Mouse (Mus musculus): ENCODE data around the gene Tacc2. TPM values are rescaled to one million over a fixed set of nuclear protein-coding genes. Genes with fewer than 3 reads are reported as not detected.
"Not testable (repeated sequence)": the region's sequence is repeated elsewhere in the genome, so short reads cannot be mapped to it uniquely, and the experiment has no call there.

Tacc2 gene
- polyA plus RNA-seq, 1 experiment from 2014 or later: 27.4 TPM

GRCm38 (mm10) chr7:130664629-130665028 lies 87.4 kb downstream of the Tacc2 start:
- WGBS: 88% methylated on average over 5 of the region's 5 CpGs
- no peak overlapping the region for H3K27ac ChIP-seq (ENCODE audit: low read length)

GRCm38 (mm10) chr7:130665358-130665757 lies 88.1 kb downstream of the Tacc2 start:
- Histone ChIP-seq H3K36me3 (ENCODE audit: control insufficient read depth, insufficient read depth, low read length) (peaks cover 27% of the 10 kb centered on the region), H3K27ac (ENCODE audit: low read length) (no peak overlapping the region), H3K9me3 (ENCODE audit: control insufficient read depth, low read length) (peaks cover 9% of the 10 kb centered on the region; the same call in 1 of the 2 replicates), H3K27me3 (replicated peaks; ENCODE audit: control insufficient read depth, insufficient read depth, low read length) (no peaks in the 10 kb centered on the region), H3K4me3 (ENCODE audit: low read length) (no peak overlapping the region), H3K9ac (ENCODE audit: low read depth, low read length) (no peak overlapping the region), H3K4me1 (ENCODE audit: control insufficient read depth, insufficient read depth, low read length) (peaks cover 17% of the 10 kb centered on the region), H3K4me2 (ENCODE audit: low read depth, low read length) (no peak overlapping the region)
- 90% methylated on average over 9 of the region's 9 CpGs for WGBS
- 0 out of 2 replicates have a peak, but pooled peaks have one; percentile 8 for ATAC-seq

More at GRCm38 (mm10) chr7:130664629-130665028, 87.4 kb downstream of the Tacc2 start:
- H3K27me3 ChIP-seq (replicated peaks; ENCODE audit: control insufficient read depth, insufficient read depth, low read length): no peaks in the 10 kb centered on the region
- H3K9me3 ChIP-seq (ENCODE audit: control insufficient read depth, low read length): peaks cover 9% of the 10 kb centered on the region; the same call in 1 of the 2 replicates
- ATAC-seq: no peak
- no peak overlapping the region for H3K4me3 ChIP-seq (ENCODE audit: low read length)
- H3K4me2 ChIP-seq (ENCODE audit: low read depth, low read length): no peak overlapping the region
- peaks cover 11% of the 10 kb centered on the region for H3K4me1 ChIP-seq (ENCODE audit: control insufficient read depth, insufficient read depth, low read length)
- H3K9ac ChIP-seq (ENCODE audit: low read depth, low read length): no peak overlapping the region
- H3K36me3 ChIP-seq (ENCODE audit: control insufficient read depth, insufficient read depth, low read length): peaks cover 27% of the 10 kb centered on the region

DNA sequence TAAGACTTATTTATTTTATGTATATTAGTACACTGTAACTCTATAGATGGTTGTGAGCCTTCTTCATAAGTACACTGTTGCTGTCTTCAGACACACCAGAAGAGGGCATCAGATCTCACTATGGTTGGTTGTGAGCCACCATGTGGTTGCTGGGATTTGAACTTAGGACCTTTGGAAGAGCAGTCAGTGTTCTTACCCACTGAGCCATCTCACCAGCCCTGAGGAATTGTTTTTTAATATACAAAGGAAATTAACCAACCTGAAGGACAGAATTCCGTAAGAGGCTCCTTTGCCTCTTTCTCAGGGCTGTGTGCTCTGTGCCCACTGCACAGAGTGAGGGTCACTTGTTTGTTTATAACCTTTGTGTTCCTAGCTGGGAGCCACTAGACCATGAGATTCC lies 90.8 kb downstream of the Tacc2 start:
- H3K9ac ChIP-seq (ENCODE audit: low read depth, low read length); H3K9me3 ChIP-seq (ENCODE audit: control insufficient read depth, low read length); ATAC-seq; H3K27ac ChIP-seq (ENCODE audit: low read length); H3K4me3 ChIP-seq (ENCODE audit: low read length); H3K27me3 ChIP-seq (replicated peaks; ENCODE audit: control insufficient read depth, insufficient read depth, low read length); H3K4me2 ChIP-seq (ENCODE audit: low read depth, low read length): not testable (repeated sequence)
- H3K4me1 ChIP-seq (ENCODE audit: control insufficient read depth, insufficient read depth, low read length): peaks cover 26% of the 10 kb centered on the region
- H3K36me3 ChIP-seq (ENCODE audit: control insufficient read depth, insufficient read depth, low read length): peaks cover 26% of the 10 kb centered on the region
- 89% methylated on average over 1 of the region's 1 CpGs for WGBS

GRCm38 (mm10) chr7:130668729-130669281 lies 91.6 kb downstream of the Tacc2 start:
- no peaks in the 10 kb centered on the region for H3K27me3 ChIP-seq (replicated peaks; ENCODE audit: control insufficient read depth, insufficient read depth, low read length)
- WGBS: 41% methylated on average over 7 of the region's 7 CpGs
- H3K4me2 ChIP-seq (ENCODE audit: low read depth, low read length): no peak overlapping the region
- peaks cover 18% of the 10 kb centered on the region for H3K36me3 ChIP-seq (ENCODE audit: control insufficient read depth, insufficient read depth, low read length)
- peaks cover 4% of the 10 kb centered on the region; the same call in 1 of the 2 replicates for H3K9me3 ChIP-seq (ENCODE audit: control insufficient read depth, low read length)
- H3K4me1 ChIP-seq (ENCODE audit: control insufficient read depth, insufficient read depth, low read length): peaks cover 31% of the 10 kb centered on the region
- 0 out of 2 replicates have a peak, but pooled peaks have one; percentile 3 for ATAC-seq
- H3K9ac ChIP-seq (ENCODE audit: low read depth, low read length): no peak overlapping the region
- no peak overlapping the region for H3K4me3 ChIP-seq (ENCODE audit: low read length)
- H3K27ac ChIP-seq (ENCODE audit: low read length): peak overlapping the region; percentile 17

DNA sequence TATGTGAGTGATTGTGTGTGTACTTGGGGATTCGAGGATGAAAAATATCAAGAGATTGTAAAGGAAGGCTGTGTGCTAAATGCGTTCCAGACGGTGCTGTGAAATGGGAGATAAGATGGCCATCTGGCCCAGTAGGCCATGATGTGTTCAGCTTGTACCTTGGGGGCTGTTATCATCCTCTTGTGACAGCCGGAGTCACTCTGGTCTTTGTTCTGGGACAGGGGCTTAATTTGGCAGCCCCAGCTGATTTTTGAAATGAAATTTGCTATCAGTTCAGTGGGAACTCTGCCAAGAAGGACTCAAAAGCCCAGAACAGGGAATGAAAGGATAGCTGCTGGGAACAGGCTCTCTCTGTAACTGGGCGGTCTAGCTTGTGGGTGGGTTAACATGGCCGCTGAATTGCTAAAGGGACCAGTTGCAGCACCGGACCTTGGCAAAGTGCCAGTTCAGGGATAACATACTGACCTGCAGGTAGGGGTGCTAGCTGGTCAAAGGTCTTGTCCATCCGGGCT lies 92.2 kb downstream of the Tacc2 start:
- Histone ChIP-seq H3K9me3 (ENCODE audit: control insufficient read depth, low read length) (0 out of 2 replicates have a peak, but pooled peaks cover 3% of the 10 kb centered on the region), H3K4me2 (ENCODE audit: low read depth, low read length) (no peak overlapping the region), H3K4me1 (ENCODE audit: control insufficient read depth, insufficient read depth, low read length) (peaks cover 31% of the 10 kb centered on the region), H3K4me3 (ENCODE audit: low read length) (no peak overlapping the region), H3K27me3 (replicated peaks; ENCODE audit: control insufficient read depth, insufficient read depth, low read length) (no peaks in the 10 kb centered on the region), H3K9ac (ENCODE audit: low read depth, low read length) (no peak overlapping the region), H3K36me3 (ENCODE audit: control insufficient read depth, insufficient read depth, low read length) (peaks cover 13% of the 10 kb centered on the region; the same call in 1 of the 2 replicates), H3K27ac (ENCODE audit: low read length) (peak overlapping the region; percentile 17)
- WGBS: 38% methylated on average over 8 of the region's 8 CpGs
- 0 out of 2 replicates have a peak, but pooled peaks have one; percentile 5 for ATAC-seq

- Histone ChIP-seq H3K36me3 (ENCODE audit: control insufficient read depth, insufficient read depth, low read length) (peaks cover 5% of the 10 kb centered on the region; the same call in 1 of the 2 replicates), H3K4me1 (ENCODE audit: control insufficient read depth, insufficient read depth, low read length) (peaks cover 31% of the 10 kb centered on the region), H3K4me2 (ENCODE audit: low read depth, low read length) (no peak overlapping the region), H3K9me3 (ENCODE audit: control insufficient read depth, low read length) (0 out of 2 replicates have a peak, but pooled peaks cover 3% of the 10 kb centered on the region), H3K4me3 (ENCODE audit: low read length) (no peak overlapping the region), H3K27ac (ENCODE audit: low read length) (peak overlapping the region; percentile 29; the same call in 1 of the 2 replicates), H3K9ac (ENCODE audit: low read depth, low read length) (no peak overlapping the region), H3K27me3 (replicated peaks; ENCODE audit: control insufficient read depth, insufficient read depth, low read length) (no peaks in the 10 kb centered on the region)
- 70% methylated on average over 4 of the region's 4 CpGs for WGBS
- peak; percentile 12; the same call in 1 of the 2 replicates for ATAC-seq
Measured at GRCm38 (mm10) chr7:130670358-130670757, 93.1 kb downstream of the Tacc2 start.

DNA sequence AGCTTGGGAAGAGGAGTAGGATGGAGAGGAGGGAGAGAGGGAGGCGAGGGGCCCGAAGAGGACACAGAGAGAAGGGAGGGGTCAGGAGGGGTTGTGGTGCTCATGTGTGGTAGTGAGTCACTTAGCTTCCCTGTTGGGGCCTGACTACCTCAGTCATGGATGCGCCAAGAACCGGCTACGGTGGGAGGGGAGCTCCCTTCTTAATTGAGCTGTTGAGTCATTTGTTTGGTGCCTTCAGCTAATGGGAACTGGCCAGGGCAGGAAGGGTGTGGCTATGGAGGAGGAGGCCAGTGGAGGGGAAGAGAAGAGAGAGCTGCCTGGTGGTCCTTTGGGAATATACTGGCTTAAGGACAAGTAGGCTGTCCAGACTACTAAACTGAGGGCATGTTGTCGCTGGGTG lies 94.1 kb downstream of the Tacc2 start:
- WGBS: 53% methylated on average over 6 of the region's 6 CpGs
- Histone ChIP-seq H3K4me3 (ENCODE audit: low read length) (no peak overlapping the region), H3K9me3 (ENCODE audit: control insufficient read depth, low read length) (no peaks in the 10 kb centered on the region), H3K4me1 (ENCODE audit: control insufficient read depth, insufficient read depth, low read length) (peaks cover 31% of the 10 kb centered on the region), H3K27ac (ENCODE audit: low read length) (no peak overlapping the region), H3K4me2 (ENCODE audit: low read depth, low read length) (no peak overlapping the region), H3K36me3 (ENCODE audit: control insufficient read depth, insufficient read depth, low read length) (no peaks in the 10 kb centered on the region; the same call in 1 of the 2 replicates), H3K9ac (ENCODE audit: low read depth, low read length) (no peak overlapping the region), H3K27me3 (replicated peaks; ENCODE audit: control insufficient read depth, insufficient read depth, low read length) (no peaks in the 10 kb centered on the region)
- ATAC-seq: peak; percentile 27

DNA sequence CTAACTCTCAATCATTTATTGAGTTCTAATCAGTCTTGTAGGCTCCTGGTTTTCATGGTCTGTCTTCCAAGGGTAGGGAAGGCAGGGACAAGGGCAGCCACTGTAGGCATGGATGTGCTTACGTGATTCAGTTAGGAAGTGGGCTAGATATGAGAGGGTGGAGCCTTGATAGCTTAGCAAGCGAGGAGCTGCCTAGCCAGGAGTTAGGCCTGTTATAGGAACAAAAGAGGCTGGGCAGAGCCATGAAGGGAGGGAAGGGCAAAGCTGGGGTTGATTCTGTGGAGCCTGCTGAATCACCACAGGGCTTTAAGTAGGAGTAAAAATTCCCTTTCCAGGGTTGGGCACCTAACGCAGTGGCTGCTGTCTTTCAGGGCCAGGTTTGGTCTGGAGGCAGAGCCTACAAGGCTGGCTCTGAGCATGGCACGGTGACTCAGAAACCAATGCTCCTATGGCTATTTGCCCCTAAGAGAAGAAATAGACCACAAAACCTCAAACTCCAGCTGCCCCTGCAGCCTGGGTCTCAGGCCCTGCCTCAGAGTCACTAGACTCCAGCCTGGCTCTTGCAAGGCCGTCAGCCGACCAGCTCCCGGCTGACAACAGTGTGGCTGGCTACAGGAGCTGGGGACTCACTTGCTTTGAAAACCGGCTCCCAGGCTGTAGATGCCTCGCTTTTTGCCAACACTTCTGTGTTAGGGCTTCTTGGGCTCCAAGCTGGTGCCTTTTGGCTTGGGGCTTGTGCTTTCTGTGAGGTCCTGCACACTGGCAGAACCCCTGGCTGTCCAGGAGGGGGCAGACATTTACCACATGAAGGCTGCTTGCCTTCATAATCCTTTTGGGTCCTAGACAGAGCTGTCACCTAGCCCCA lies 96.2 kb downstream of the Tacc2 start:
- H3K9ac ChIP-seq (ENCODE audit: low read depth, low read length): no peak overlapping the region

GRCm38 (mm10) chr7:130674526-130674925 lies 97.3 kb downstream of the Tacc2 start:
- 85% methylated on average over 9 of the region's 9 CpGs for WGBS
- Histone ChIP-seq H3K27me3 (replicated peaks; ENCODE audit: control insufficient read depth, insufficient read depth, low read length) (no peaks in the 10 kb centered on the region), H3K36me3 (ENCODE audit: control insufficient read depth, insufficient read depth, low read length) (peaks cover 4% of the 10 kb centered on the region), H3K4me3 (ENCODE audit: low read length) (no peak overlapping the region), H3K9ac (ENCODE audit: low read depth, low read length) (no peak overlapping the region), H3K4me2 (ENCODE audit: low read depth, low read length) (no peak overlapping the region), H3K9me3 (ENCODE audit: control insufficient read depth, low read length) (no peaks in the 10 kb centered on the region), H3K4me1 (ENCODE audit: control insufficient read depth, insufficient read depth, low read length) (peaks cover 21% of the 10 kb centered on the region), H3K27ac (ENCODE audit: low read length) (no peak overlapping the region)
- no peak for ATAC-seq

More for the DNA sequence above, 96.2 kb downstream of the Tacc2 start:
- Histone ChIP-seq H3K4me2 (ENCODE audit: low read depth, low read length) (no peak overlapping the region), H3K4me1 (ENCODE audit: control insufficient read depth, insufficient read depth, low read length) (peaks cover 31% of the 10 kb centered on the region), H3K9me3 (ENCODE audit: control insufficient read depth, low read length) (no peaks in the 10 kb centered on the region), H3K27ac (ENCODE audit: low read length) (no peak overlapping the region), H3K36me3 (ENCODE audit: control insufficient read depth, insufficient read depth, low read length) (peaks cover 4% of the 10 kb centered on the region), H3K27me3 (replicated peaks; ENCODE audit: control insufficient read depth, insufficient read depth, low read length) (no peaks in the 10 kb centered on the region), H3K4me3 (ENCODE audit: low read length) (no peak overlapping the region)
- peak; percentile 49; the same call in 1 of the 2 replicates for ATAC-seq
- WGBS: 71% methylated on average over 9 of the region's 9 CpGs

Measured in intestine, embryonic 16.5 days (tissue).